Mouse (Mus musculus) frontal cortex, postnatal 36 days (tissue): ENCODE results near the gene Dot1l.

ENCODE experiments used
- DNase-seq, 2 experiments: peaks; one replicate each; pipeline ENCODE4 v3.0.0; 2022; ENCODE audit warnings: low spot score in 2 of 2

Dot1l gene

DNA sequence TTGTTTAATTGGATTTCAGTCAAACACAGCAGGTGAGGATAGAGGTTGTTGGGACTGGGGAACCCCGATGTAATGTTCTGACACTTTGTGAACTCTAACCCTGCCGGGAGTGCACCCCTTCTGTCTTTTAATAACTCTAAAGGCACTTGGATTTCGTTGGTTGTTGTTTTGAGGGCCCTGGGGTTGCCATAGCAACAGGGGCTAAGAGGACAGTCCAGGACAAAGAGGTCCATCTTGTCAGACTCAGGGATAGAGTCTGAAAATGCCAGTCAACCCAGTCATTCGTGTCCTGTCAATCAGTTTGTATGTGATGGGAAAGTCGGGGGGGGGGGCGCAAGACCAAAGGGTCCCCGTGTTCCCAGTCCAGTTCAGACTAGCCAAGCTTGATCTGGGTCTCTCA lies 77.8 kb downstream of the Dot1l start:
- DNase-seq: no peak

DNA sequence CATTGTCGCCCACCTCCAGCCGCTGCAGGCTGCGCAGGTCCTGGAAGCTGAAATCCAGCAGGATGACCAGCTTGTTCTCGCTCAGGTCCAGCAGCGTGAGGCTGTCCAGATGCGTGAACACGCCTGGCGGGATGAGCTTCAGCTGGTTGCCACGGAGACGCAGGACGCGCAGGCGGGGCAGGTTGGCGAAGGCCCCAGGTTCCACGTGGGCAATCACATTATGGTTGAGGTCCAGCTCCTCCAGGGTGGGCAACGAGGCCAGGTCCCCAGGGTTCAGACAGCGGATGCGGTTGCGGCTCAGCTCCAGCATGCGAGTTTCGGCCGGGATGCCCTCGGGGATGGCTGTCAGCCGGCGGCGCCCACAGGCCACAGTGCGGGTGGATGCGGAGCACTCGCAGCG lies 80.6 kb downstream of the Dot1l start:
- no peak for DNase-seq

DNA sequence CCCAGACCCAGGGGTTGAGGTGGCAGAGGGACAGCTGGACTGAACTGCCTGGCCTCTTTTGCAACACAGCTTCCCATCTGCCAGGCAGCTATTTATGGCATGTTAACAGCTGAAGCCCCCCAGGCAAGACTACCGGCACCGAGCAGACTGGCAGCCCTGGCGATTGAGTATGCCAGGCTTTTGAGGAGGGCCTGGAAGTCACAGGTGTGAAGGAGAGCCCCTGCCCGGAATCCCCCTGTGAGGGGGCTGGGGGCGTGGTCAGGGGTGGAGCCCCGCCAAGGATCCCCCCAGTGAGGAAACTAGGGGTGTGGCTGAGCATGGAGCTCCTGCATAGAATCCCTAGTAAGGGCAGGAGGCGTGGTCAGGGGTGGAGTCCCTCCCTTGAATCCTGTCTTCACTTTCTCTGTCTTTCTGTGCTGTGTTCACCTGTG lies 82.0 kb downstream of the Dot1l start:
- DNase-seq: no peak

DNA sequence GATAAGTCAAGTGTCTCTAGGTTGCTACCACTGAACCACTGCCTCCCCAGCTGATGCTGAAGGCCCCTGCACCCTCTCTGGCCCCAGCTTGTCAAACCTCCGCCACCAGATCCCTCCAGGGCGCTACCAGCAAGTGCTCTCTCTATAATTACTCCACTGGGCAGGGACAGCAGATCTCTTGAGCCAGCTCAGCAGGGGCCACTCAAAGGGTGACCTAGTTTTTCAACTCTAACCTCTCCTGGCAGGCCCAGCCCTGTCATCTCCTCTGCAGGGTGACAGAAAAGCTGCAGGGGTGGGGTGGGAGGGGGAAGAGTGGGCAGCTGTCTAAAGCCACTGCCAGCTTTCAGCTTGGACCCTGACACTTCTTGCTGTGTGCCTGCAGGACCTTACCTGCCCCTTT lies 82.8 kb downstream of the Dot1l start:
- DNase-seq: no peak

DNA sequence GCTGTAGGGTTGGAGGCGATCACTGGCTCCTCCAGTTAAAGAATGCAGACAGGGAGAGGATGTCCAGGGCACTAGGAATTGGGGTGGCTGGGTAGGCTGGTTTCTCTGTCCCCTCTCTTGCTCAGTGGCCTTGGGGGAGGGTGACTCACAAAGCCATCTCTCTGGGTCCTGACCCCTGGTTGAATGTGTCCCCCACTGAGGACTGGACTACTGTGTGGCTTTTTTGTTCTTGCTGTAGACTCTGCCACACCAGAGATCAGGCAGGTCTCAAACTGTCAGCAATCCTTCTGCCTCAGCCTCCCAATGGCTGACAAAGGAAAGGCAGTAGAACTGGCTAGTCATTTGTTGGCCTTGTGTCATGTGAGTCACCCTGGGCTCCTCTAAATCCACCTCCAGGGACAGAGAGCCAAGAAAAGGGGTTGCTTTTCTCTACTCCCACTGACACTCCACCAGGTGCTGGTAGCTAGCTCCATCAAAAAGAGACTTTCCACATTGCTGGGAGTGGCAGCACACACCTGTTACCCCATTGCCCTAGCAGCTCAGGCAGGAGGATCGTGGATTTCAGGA lies 83.4 kb downstream of the Dot1l start:
- DNase-seq: no peak

DNA sequence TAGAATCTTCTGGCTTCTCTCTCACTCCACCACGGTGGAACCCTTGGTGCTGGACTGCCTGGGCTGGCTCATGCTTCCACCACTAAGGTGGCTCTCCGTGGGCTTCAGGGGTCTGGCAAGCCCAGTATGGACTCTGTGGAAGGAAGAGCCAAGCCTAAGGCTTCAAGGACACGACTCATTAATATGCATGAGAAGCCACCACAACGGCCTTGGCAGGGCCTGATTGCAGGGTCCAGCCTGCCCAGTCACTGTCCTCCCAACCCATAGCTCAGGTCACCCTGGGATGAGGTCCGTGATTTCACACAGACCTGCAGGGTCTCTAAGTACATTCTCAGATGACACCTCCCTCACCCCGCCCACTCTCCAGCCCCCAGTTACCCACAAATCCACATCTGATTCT lies 84.8 kb downstream of the Dot1l start:
- DNase-seq: no peak

DNA sequence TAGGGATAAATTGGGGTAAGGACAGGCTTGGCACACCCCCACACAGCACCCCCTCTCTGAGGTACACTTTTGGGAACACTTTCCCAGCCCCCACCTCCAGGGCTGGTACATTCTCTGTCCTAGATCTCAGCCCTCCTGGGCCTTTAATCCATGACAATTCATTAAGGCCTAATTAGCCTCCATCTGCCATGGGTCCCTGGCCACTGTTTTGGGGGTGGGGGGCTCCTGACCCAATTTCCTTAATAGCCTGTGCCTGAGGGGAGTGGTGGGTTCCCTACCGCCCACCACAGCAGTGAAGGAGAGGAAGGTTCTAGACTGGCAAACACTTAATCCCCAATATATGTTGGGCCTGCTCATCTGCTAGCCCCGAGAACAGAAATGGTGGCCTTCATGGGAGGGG lies 86.7 kb downstream of the Dot1l start:
- DNase-seq: no peak

DNA sequence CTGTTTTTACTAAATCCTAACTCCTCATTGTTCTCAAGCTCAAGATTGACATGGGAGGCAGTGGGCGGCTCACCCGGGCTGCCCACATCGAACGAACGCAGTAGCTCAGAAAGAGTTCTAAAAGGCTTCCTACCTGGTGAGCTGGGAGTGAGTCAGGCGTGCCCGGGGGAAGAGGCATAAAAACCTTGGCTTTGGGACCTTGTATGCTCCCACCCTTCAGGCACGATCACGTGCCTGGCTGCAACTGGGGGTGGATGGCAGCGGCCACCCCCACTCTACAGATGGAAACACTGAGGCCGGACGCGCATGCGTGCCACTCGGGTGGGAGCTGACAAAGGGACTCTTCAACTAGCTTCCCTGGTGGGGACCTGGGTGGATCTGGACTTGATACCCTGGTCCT lies 87.3 kb downstream of the Dot1l start:
- peak; percentile 56 to 59 for DNase-seq

DNA sequence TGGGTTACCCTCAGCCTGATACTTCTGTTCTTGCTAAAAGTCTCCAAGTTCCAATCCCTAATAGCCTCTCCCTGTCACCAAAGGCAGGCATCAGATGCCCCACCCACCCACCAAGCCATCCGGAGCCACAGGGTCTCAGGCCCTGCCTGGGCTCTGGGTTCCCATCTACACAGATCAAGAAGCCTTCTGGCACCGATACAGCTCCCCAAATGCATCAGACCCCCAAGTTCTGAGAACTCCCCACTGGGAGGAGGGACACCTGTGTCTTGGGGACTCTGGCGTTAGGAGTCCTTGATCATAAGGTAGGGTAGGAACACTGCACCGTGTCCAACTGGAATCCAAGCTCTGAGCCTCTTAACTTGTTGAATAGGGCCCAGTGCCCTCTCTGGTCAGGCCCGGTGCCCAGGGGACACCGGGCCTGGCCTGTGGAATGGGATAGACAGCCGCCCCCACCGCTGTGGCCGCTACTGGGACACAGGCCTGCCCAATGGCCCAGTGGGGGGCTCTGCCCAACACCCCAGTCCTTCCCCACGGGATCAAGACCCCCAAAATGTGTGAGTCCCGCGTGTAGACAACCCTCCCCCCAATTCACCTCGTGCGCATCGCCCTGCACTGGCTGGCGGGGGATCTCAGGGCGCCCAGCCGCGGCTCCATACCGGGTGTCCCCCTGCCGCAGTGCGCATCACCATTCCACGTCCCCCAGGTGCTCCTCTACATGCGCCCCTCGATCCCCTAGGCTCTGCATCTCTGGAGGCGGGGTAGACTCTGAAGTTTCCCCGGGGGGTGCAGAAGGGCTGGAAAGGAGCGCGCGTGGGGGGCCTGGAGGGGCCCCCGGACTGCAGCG lies 88.3 kb downstream of the Dot1l start:
- DNase-seq: no peak

DNA sequence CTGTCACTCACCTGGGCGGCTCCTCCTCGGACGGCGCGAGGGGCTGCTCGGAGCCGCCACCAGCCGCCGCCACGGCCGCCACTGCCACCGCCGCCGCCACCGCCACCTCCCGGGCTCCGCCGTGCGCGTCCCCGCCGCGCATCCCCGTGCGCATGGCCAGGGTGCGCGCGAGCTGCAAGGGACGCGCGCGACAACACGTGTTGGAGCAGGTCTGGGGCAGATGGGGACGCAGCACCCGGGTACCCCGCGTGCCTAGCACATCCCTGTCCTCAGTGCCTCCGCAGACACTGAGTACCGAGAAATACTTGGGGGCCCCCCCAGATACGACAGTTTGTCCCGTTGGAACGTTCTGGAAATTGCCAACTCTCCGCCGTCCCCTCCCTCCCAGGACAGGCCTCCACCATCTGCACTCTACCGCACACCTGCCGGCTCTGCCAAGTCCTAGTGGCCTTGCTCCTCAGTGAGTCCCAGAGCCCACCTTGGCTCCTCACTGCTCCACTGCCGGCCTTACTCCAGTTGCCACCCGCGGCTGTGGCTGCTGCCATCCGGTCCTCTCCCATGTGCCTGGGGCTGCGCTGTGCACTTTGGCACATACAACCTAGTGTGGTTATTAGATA lies 89.0 kb downstream of the Dot1l start, which contains the start of gene Lingo3:
Gene Lingo3 (minus strand): TSS at position 109 of the 617 bp plus-strand sequence.
- DNase-seq: peak; percentile 54 to 57
